ENCODE assay signal across 15 mouse cellular contexts in the genomic region with DNA sequence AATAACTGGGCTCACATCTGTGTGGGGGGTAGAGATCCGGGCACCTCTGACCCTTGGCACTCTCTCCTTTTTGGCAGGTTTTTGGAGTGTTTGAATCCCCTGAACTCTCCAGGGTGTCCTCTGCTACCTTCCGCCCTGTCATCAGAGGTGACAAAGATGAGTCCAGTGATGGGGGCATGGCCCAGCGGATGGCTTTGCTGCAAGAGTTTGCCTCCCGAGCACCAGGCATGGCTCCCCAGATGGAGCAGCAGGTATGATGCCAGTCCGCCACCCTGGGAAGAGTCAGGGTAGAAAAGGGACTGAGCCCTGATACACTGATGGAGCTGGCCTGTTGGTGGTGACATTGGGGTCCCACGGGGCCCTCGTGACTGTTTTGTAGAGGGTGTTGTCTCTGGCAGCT.
"Had no signal": no experiment of that assay in that cellular context is flagged by ENCODE, and none has a peak within 500 bp of the region (broad histone marks: within the 10 kb centered on the region; RNA-seq: fewer than 3 reads in every experiment).

No protein-coding gene starts in this region.

- H3K4me3 ChIP-seq: layer of hippocampus, adult 2 months; limb, embryonic 12.5 days; limb, embryonic 15.5 days; midbrain, embryonic 12.5 days; midbrain, embryonic 15.5 days; neural tube, embryonic 12.5 days; neural tube, embryonic 15.5 days had no signal

- ATAC-seq: liver, postnatal 0 days; lung, postnatal 0 days; midbrain, embryonic 15.5 days had no signal

- H3K4me2 ChIP-seq: limb, embryonic 12.5 days; limb, embryonic 15.5 days; liver, embryonic 11.5 days; lung, embryonic 14.5 days; midbrain, embryonic 12.5 days; midbrain, embryonic 15.5 days; neural tube, embryonic 12.5 days; neural tube, embryonic 15.5 days had no signal

- H3K9me3 ChIP-seq: limb, embryonic 12.5 days; limb, embryonic 15.5 days; midbrain, embryonic 12.5 days; midbrain, embryonic 15.5 days; neural tube, embryonic 12.5 days; neural tube, embryonic 15.5 days had no signal

- H3K27ac ChIP-seq: layer of hippocampus, adult 2 months; limb, embryonic 12.5 days; limb, embryonic 15.5 days; liver, embryonic 14.5 days; macrophage; midbrain, embryonic 12.5 days; midbrain, embryonic 15.5 days; neural tube, embryonic 12.5 days; neural tube, embryonic 15.5 days had no signal

- H3K4me1 ChIP-seq: limb, embryonic 12.5 days; limb, embryonic 15.5 days; midbrain, embryonic 12.5 days; midbrain, embryonic 15.5 days; neural tube, embryonic 12.5 days; neural tube, embryonic 15.5 days had no signal

- H3K9ac ChIP-seq: limb, embryonic 12.5 days; limb, embryonic 15.5 days; liver, embryonic 14.5 days; liver, postnatal 0 days; lung, embryonic 14.5 days; midbrain, embryonic 12.5 days; midbrain, embryonic 15.5 days; neural tube, embryonic 12.5 days; neural tube, embryonic 15.5 days had no signal

- DNase-seq: liver, postnatal 0 days; lung, embryonic 14.5 days; thymus, adult 18-20 months; thymus, postnatal 36 days had no signal

- H3K27me3 ChIP-seq: limb, embryonic 12.5 days; limb, embryonic 15.5 days; midbrain, embryonic 12.5 days; midbrain, embryonic 15.5 days; neural tube, embryonic 12.5 days; neural tube, embryonic 15.5 days had no signal
